Mouse (Mus musculus): ENCODE data around the gene Fggy. TPM values are rescaled to one million over a fixed set of nuclear protein-coding genes. Genes with fewer than 3 reads are reported as not detected.

Gene Fggy
- polyA plus RNA-seq, 1 experiment from 2014 or later, result 6.8 TPM

GRCm38 (mm10) chr4:95924210-95925184, 367.2 kb downstream of the Fggy start:
- Histone ChIP-seq H3K27ac (no peak overlapping the region), H3K4me3 (no peak overlapping the region), H3K9me3 (no peaks in the 10 kb centered on the region), H3K4me1 (no peaks in the 10 kb centered on the region), H3K27me3 (ENCODE audit: poor library complexity, severe bottlenecking) (no peaks in the 10 kb centered on the region), H3K36me3 (replicated peaks) (no peaks in the 10 kb centered on the region)
- DNase-seq (ENCODE audit: extremely low spot score, low spot score), result peak; percentile 77
- WGBS, result 13% methylated on average over 7 of the region's 7 CpGs

GRCm38 (mm10) chr4:95928846-95929245, 371.5 kb downstream of the Fggy start:
- WGBS, result 90% methylated on average over 1 of the region's 1 CpGs
- DNase-seq (ENCODE audit: extremely low spot score, low spot score), result no peak
- H3K27me3 ChIP-seq (ENCODE audit: poor library complexity, severe bottlenecking), result no peaks in the 10 kb centered on the region

GRCm38 (mm10) chr4:95929936-95930335, 372.6 kb downstream of the Fggy start:
- no peaks in the 10 kb centered on the region for H3K27me3 ChIP-seq (ENCODE audit: poor library complexity, severe bottlenecking)
- no peaks in the 10 kb centered on the region for H3K9me3 ChIP-seq
- H3K36me3 ChIP-seq (replicated peaks), result no peaks in the 10 kb centered on the region
- DNase-seq (ENCODE audit: extremely low spot score, low spot score), result no peak
- no peak overlapping the region for H3K4me3 ChIP-seq
- peaks cover 5% of the 10 kb centered on the region for H3K4me1 ChIP-seq
- 85% methylated on average over 1 of the region's 1 CpGs for WGBS
- no peak overlapping the region for H3K27ac ChIP-seq

More at GRCm38 (mm10) chr4:95928846-95929245, 371.5 kb downstream of the Fggy start:
- no peak overlapping the region for H3K4me3 ChIP-seq
- H3K27ac ChIP-seq, result no peak overlapping the region
- no peaks in the 10 kb centered on the region for H3K9me3 ChIP-seq
- no peaks in the 10 kb centered on the region for H3K4me1 ChIP-seq
- H3K36me3 ChIP-seq (replicated peaks), result no peaks in the 10 kb centered on the region

GRCm38 (mm10) chr4:95931331-95931730, 374.0 kb downstream of the Fggy start:
- H3K27me3 ChIP-seq (ENCODE audit: poor library complexity, severe bottlenecking), result no peaks in the 10 kb centered on the region
- no peaks in the 10 kb centered on the region for H3K9me3 ChIP-seq
- no peaks in the 10 kb centered on the region for H3K36me3 ChIP-seq (replicated peaks)
- H3K4me1 ChIP-seq, result peaks cover 5% of the 10 kb centered on the region
- no peak overlapping the region for H3K4me3 ChIP-seq
- 72% methylated on average over 2 of the region's 2 CpGs for WGBS
- DNase-seq (ENCODE audit: extremely low spot score, low spot score), result no peak
- no peak overlapping the region for H3K27ac ChIP-seq

- DNase-seq (ENCODE audit: extremely low spot score, low spot score), result no peak
- Histone ChIP-seq H3K27me3 (ENCODE audit: poor library complexity, severe bottlenecking) (no peaks in the 10 kb centered on the region), H3K27ac (no peak overlapping the region), H3K4me3 (no peak overlapping the region), H3K4me1 (peaks cover 5% of the 10 kb centered on the region), H3K9me3 (no peaks in the 10 kb centered on the region), H3K36me3 (replicated peaks) (no peaks in the 10 kb centered on the region)
- 90% methylated on average over 9 of the region's 9 CpGs for WGBS
Measured at GRCm38 (mm10) chr4:95933801-95934356, 376.6 kb downstream of the Fggy start.

- peaks cover 5% of the 10 kb centered on the region for H3K4me1 ChIP-seq
- 84% methylated on average over 4 of the region's 4 CpGs for WGBS
- no peak overlapping the region for H3K27ac ChIP-seq
- no peaks in the 10 kb centered on the region for H3K9me3 ChIP-seq
- H3K36me3 ChIP-seq (replicated peaks), result no peaks in the 10 kb centered on the region
- DNase-seq (ENCODE audit: extremely low spot score, low spot score), result no peak
- no peaks in the 10 kb centered on the region for H3K27me3 ChIP-seq (ENCODE audit: poor library complexity, severe bottlenecking)
- no peak overlapping the region for H3K4me3 ChIP-seq
Measured at GRCm38 (mm10) chr4:95934384-95935035, 377.2 kb downstream of the Fggy start.

GRCm38 (mm10) chr4:95938701-95939100, 381.4 kb downstream of the Fggy start:
- WGBS, result 87% methylated on average over 3 of the region's 3 CpGs
- no peaks in the 10 kb centered on the region for H3K27me3 ChIP-seq (ENCODE audit: poor library complexity, severe bottlenecking)
- H3K36me3 ChIP-seq (replicated peaks), result no peaks in the 10 kb centered on the region
- no peaks in the 10 kb centered on the region for H3K9me3 ChIP-seq
- DNase-seq (ENCODE audit: extremely low spot score, low spot score), result no peak
- H3K27ac ChIP-seq, result no peak overlapping the region
- no peak overlapping the region for H3K4me3 ChIP-seq
- H3K4me1 ChIP-seq, result peaks cover 5% of the 10 kb centered on the region

GRCm38 (mm10) chr4:95947896-95948295, 390.6 kb downstream of the Fggy start:
- DNase-seq (ENCODE audit: extremely low spot score, low spot score), result no peak
- H3K4me3 ChIP-seq, result no peak overlapping the region
- no peaks in the 10 kb centered on the region for H3K36me3 ChIP-seq (replicated peaks)
- H3K27ac ChIP-seq, result no peak overlapping the region
- H3K4me1 ChIP-seq, result no peaks in the 10 kb centered on the region
- H3K9me3 ChIP-seq, result no peaks in the 10 kb centered on the region
- no peaks in the 10 kb centered on the region for H3K27me3 ChIP-seq (ENCODE audit: poor library complexity, severe bottlenecking)
- WGBS, result 80% methylated on average over 1 of the region's 1 CpGs

GRCm38 (mm10) chr4:95953328-95953727, 396.0 kb downstream of the Fggy start:
- Histone ChIP-seq H3K4me1 (no peaks in the 10 kb centered on the region), H3K27ac (no peak overlapping the region), H3K27me3 (ENCODE audit: poor library complexity, severe bottlenecking) (no peaks in the 10 kb centered on the region), H3K9me3 (no peaks in the 10 kb centered on the region), H3K4me3 (no peak overlapping the region), H3K36me3 (replicated peaks) (no peaks in the 10 kb centered on the region)
- no peak for DNase-seq (ENCODE audit: extremely low spot score, low spot score)

GRCm38 (mm10) chr4:95966928-95967724, 409.8 kb downstream of the Fggy start, which contains the start of gene Hook1:
Hook1 (plus strand) TSS chr4:95967240.
- peaks cover 9% of the 10 kb centered on the region; the same call in 1 of the 2 replicates for H3K27me3 ChIP-seq (ENCODE audit: poor library complexity, severe bottlenecking)
- H3K4me3 ChIP-seq, result peak within 1 kb of the TSS; percentile 77
- DNase-seq (ENCODE audit: extremely low spot score, low spot score), result peak; percentile 94
- H3K36me3 ChIP-seq (replicated peaks), result no peaks in the 10 kb centered on the region
- under 1% methylated on average over 82 of the region's 82 CpGs for WGBS
- H3K27ac ChIP-seq, result peak within 1 kb of the TSS; percentile 90
- peaks cover 24% of the 10 kb centered on the region for H3K4me1 ChIP-seq
- no peaks in the 10 kb centered on the region for H3K9me3 ChIP-seq

Measured in forebrain, embryonic 10.5 days (tissue).